Mouse (Mus musculus) embryonic facial prominence, embryonic 10.5 days (tissue): Measurements from ENCODE around the gene Jak2. TPM values are rescaled to one million over a fixed set of nuclear protein-coding genes. Genes with fewer than 3 reads are reported as not detected.

Experiments used
- DNase-seq: peaks from one replicate; pipeline ENCODE4 v3.0.0-alpha.2; 2017; ENCODE audit warnings: low spot score
- H3K27ac ChIP-seq: fragments of 300-500 bp; sonication (generic); replicated peaks from 2 replicates; pipeline ENCODE4 v1.5.1; 2016; ENCODE audit warnings: mild to moderate bottlenecking
- H3K27me3 ChIP-seq: fragments of 300-500 bp; sonication (generic); replicated peaks from 2 replicates; pipeline ENCODE4 v1.6.1; 2016; ENCODE audit warnings: low read depth, mild to moderate bottlenecking; ENCODE audit not compliant: poor library complexity, severe bottlenecking
- H3K36me3 ChIP-seq: fragments of 300-500 bp; sonication (generic); replicated peaks from 2 replicates; pipeline ENCODE4 v1.6.1; 2016; ENCODE audit warnings: mild to moderate bottlenecking, moderate library complexity
- H3K4me1 ChIP-seq: fragments of 300-500 bp; sonication (generic); 2 replicates; pipeline ENCODE4 v1.6.1; 2016
- H3K4me3 ChIP-seq: fragments of 300-500 bp; sonication (generic); 2 replicates; pipeline ENCODE4 v1.5.1; 2016; ENCODE audit warnings: mild to moderate bottlenecking, moderate library complexity
- H3K9me3 ChIP-seq: fragments of 300-500 bp; sonication (generic); 2 replicates; pipeline ENCODE4 v1.6.1; 2016; ENCODE audit warnings: mild to moderate bottlenecking
- WGBS: fragments of 180-500 bp; shearing (Covaris S2); methylation state at CpG from one replicate; pipeline ENCODE4 v1.1.7; 2016; 5-methylcytosine and 5-hydroxymethylcytosine counted together
- polyA plus RNA-seq: library from polyadenylated mRNA; unstranded; fragments of >200 nt; fragmentation: Nextera tagmentation; extraction: Ambion mirVana; gene quantifications from 2 replicates; pipeline ENCODE4 v1.2.1, GENCODE M21; 2016

The Jak2 gene
- 6.7 and 6.9 TPM in 2 replicates for polyA plus RNA-seq

GRCm38 (mm10) chr19:29251191-29251957, at the start of gene Jak2:
Jak2 (plus strand) TSS chr19:29251828.
- H3K27me3 ChIP-seq, result peaks cover 11% of the 10 kb centered on the region; the same call in 1 of the 2 replicates
- WGBS, result under 1% methylated on average over 113 of the region's 114 CpGs
- H3K4me1 ChIP-seq, result peaks cover 45% of the 10 kb centered on the region
- peak; percentile 95 for DNase-seq
- H3K9me3 ChIP-seq, result no peaks in the 10 kb centered on the region
- H3K36me3 ChIP-seq, result no peaks in the 10 kb centered on the region
- peak within 1 kb of the TSS; percentile 95 for H3K27ac ChIP-seq
- H3K4me3 ChIP-seq, result peak within 1 kb of the TSS; percentile 90

- H3K27me3 ChIP-seq, result no peaks in the 10 kb centered on the region
These were observed 48.3 kb upstream of the Jak2 start for GRCm38 (mm10) chr19:29203337-29203736.

GRCm38 (mm10) chr19:29204583-29204982, 47.0 kb upstream of the Jak2 start:
- WGBS, result 75% methylated on average over 4 of the region's 4 CpGs
- Histone ChIP-seq H3K27ac (no peak overlapping the region), H3K27me3 (no peaks in the 10 kb centered on the region), H3K4me3 (no peak overlapping the region), H3K9me3 (no peaks in the 10 kb centered on the region), H3K36me3 (no peaks in the 10 kb centered on the region), H3K4me1 (no peaks in the 10 kb centered on the region)
- DNase-seq, result no peak

More at GRCm38 (mm10) chr19:29203337-29203736, 48.3 kb upstream of the Jak2 start:
- Histone ChIP-seq H3K4me1 (no peaks in the 10 kb centered on the region), H3K27ac (no peak overlapping the region), H3K36me3 (no peaks in the 10 kb centered on the region), H3K9me3 (no peaks in the 10 kb centered on the region), H3K4me3 (no peak overlapping the region)
- DNase-seq, result no peak
- 70% methylated on average over 2 of the region's 2 CpGs for WGBS

- H3K27ac ChIP-seq, result no peak overlapping the region
- no peak for DNase-seq
- WGBS, result 75% methylated on average over 2 of the region's 2 CpGs
- no peak overlapping the region for H3K4me3 ChIP-seq
- no peaks in the 10 kb centered on the region for H3K36me3 ChIP-seq
- no peaks in the 10 kb centered on the region for H3K4me1 ChIP-seq
- H3K9me3 ChIP-seq, result no peaks in the 10 kb centered on the region
- no peaks in the 10 kb centered on the region for H3K27me3 ChIP-seq
These were observed 46.4 kb upstream of the Jak2 start for GRCm38 (mm10) chr19:29205267-29205666.

GRCm38 (mm10) chr19:29209898-29210297, 41.7 kb upstream of the Jak2 start:
- Histone ChIP-seq H3K36me3 (no peaks in the 10 kb centered on the region), H3K4me3 (no peak overlapping the region), H3K27me3 (no peaks in the 10 kb centered on the region), H3K9me3 (no peaks in the 10 kb centered on the region), H3K4me1 (no peaks in the 10 kb centered on the region), H3K27ac (no peak overlapping the region)
- DNase-seq, result no peak
- WGBS, result 90% methylated on average over 7 of the region's 7 CpGs

- Histone ChIP-seq H3K27me3 (no peaks in the 10 kb centered on the region), H3K4me3 (no peak overlapping the region), H3K27ac (no peak overlapping the region), H3K4me1 (no peaks in the 10 kb centered on the region), H3K36me3 (no peaks in the 10 kb centered on the region), H3K9me3 (no peaks in the 10 kb centered on the region)
- no peak for DNase-seq
- 93% methylated on average over 9 of the region's 9 CpGs for WGBS
These were observed 41.3 kb upstream of the Jak2 start for GRCm38 (mm10) chr19:29210319-29210718.

GRCm38 (mm10) chr19:29215811-29216509, 35.7 kb upstream of the Jak2 start:
- Histone ChIP-seq H3K9me3 (no peaks in the 10 kb centered on the region), H3K27me3 (no peaks in the 10 kb centered on the region), H3K4me1 (no peaks in the 10 kb centered on the region), H3K27ac (no peak overlapping the region), H3K4me3 (no peak overlapping the region), H3K36me3 (no peaks in the 10 kb centered on the region)
- DNase-seq, result no peak
- 74% methylated on average over 8 of the region's 8 CpGs for WGBS

GRCm38 (mm10) chr19:29221867-29222266, 29.8 kb upstream of the Jak2 start:
- H3K27ac ChIP-seq, result no peak overlapping the region
- 81% methylated on average over 4 of the region's 4 CpGs for WGBS

GRCm38 (mm10) chr19:29224968-29225367, 26.7 kb upstream of the Jak2 start:
- Histone ChIP-seq H3K4me1 (0 out of 2 replicates have a peak, but pooled peaks cover 4% of the 10 kb centered on the region), H3K27me3 (0 out of 2 replicates have a peak, but pooled peaks cover 4% of the 10 kb centered on the region), H3K27ac (no peak overlapping the region), H3K36me3 (no peaks in the 10 kb centered on the region), H3K4me3 (no peak overlapping the region), H3K9me3 (no peaks in the 10 kb centered on the region)
- no peak for DNase-seq

More at GRCm38 (mm10) chr19:29221867-29222266, 29.8 kb upstream of the Jak2 start:
- H3K27me3 ChIP-seq, result no peaks in the 10 kb centered on the region
- DNase-seq, result no peak
- H3K4me1 ChIP-seq, result 0 out of 2 replicates have a peak, but pooled peaks cover 4% of the 10 kb centered on the region
- no peaks in the 10 kb centered on the region for H3K36me3 ChIP-seq
- H3K9me3 ChIP-seq, result no peaks in the 10 kb centered on the region
- H3K4me3 ChIP-seq, result no peak overlapping the region

- Histone ChIP-seq H3K4me1 (0 out of 2 replicates have a peak, but pooled peaks cover 4% of the 10 kb centered on the region), H3K36me3 (no peaks in the 10 kb centered on the region), H3K9me3 (no peaks in the 10 kb centered on the region), H3K27ac (no peak overlapping the region), H3K27me3 (0 out of 2 replicates have a peak, but pooled peaks cover 4% of the 10 kb centered on the region), H3K4me3 (no peak overlapping the region)
- WGBS, result 81% methylated on average over 1 of the region's 1 CpGs
- no peak for DNase-seq
These were observed 24.6 kb upstream of the Jak2 start for GRCm38 (mm10) chr19:29226996-29227395.

GRCm38 (mm10) chr19:29227941-29228590, 23.6 kb upstream of the Jak2 start:
- Histone ChIP-seq H3K36me3 (no peaks in the 10 kb centered on the region), H3K4me1 (0 out of 2 replicates have a peak, but pooled peaks cover 3% of the 10 kb centered on the region), H3K27ac (no peak overlapping the region), H3K4me3 (no peak overlapping the region), H3K27me3 (0 out of 2 replicates have a peak, but pooled peaks cover 4% of the 10 kb centered on the region), H3K9me3 (no peaks in the 10 kb centered on the region)
- no peak for DNase-seq
- 71% methylated on average over 9 of the region's 9 CpGs for WGBS

- H3K4me3 ChIP-seq, result no peak overlapping the region
- H3K27ac ChIP-seq, result no peak overlapping the region
- DNase-seq, result no peak
- H3K4me1 ChIP-seq, result no peaks in the 10 kb centered on the region; the same call in 1 of the 2 replicates
- WGBS, result 84% methylated on average over 2 of the region's 2 CpGs
- H3K9me3 ChIP-seq, result no peaks in the 10 kb centered on the region
- H3K27me3 ChIP-seq, result 0 out of 2 replicates have a peak, but pooled peaks cover 4% of the 10 kb centered on the region
- no peaks in the 10 kb centered on the region for H3K36me3 ChIP-seq
These were observed 22.6 kb upstream of the Jak2 start for GRCm38 (mm10) chr19:29228989-29229388.
